ENCODE assay signal across 17 mouse cellular contexts in genomic region chr7:25712801-25713200, GRCm38 (mm10). TPM values are rescaled to one million over a fixed set of nuclear protein-coding genes. Genes with fewer than 3 reads are reported as not detected.
"Had no signal": no experiment of that assay in that cellular context is flagged by ENCODE, and none has a peak within 500 bp of the region (broad histone marks: within the 10 kb centered on the region; RNA-seq: fewer than 3 reads in every experiment).

No protein-coding gene starts in this region.

- H3K9ac ChIP-seq: kidney, embryonic 15.5 days; liver, embryonic 14.5 days; neural tube, embryonic 15.5 days had no signal

- H3K27ac ChIP-seq: kidney, embryonic 15.5 days; liver, embryonic 14.5 days; neural tube, embryonic 15.5 days had no signal

- H3K4me2 ChIP-seq: kidney, embryonic 15.5 days; midbrain, embryonic 12.5 days; neural tube, embryonic 15.5 days had no signal

- H3K9me3 ChIP-seq: kidney, embryonic 15.5 days; limb, embryonic 12.5 days; megakaryocyte, embryonic 14.5 days; midbrain, embryonic 12.5 days; neural tube, embryonic 15.5 days had no signal

- ATAC-seq: intestine, embryonic 16.5 days; midbrain, embryonic 16.5 days had no signal

- H3K27me3 ChIP-seq: kidney, embryonic 15.5 days; megakaryocyte, embryonic 14.5 days; neural tube, embryonic 15.5 days had no signal

- DNase-seq: kidney, adult 2 months; kidney, postnatal 14 days; lung, adult 2 months; lung, postnatal 10 days; lung, postnatal 4 days; right cerebral cortex, adult 18-20 months; right cerebral cortex, postnatal 25 days; thymus, postnatal 4 days had no signal

- H3K4me3 ChIP-seq: kidney, embryonic 15.5 days; limb, embryonic 12.5 days; midbrain, embryonic 12.5 days; neural tube, embryonic 15.5 days had no signal

RNA-seq across cellular contexts. Expression of gene Tmem91, which starts 37.8 kb away (rescaled TPM):
- polyA plus RNA-seq: liver, adult 2 months had no signal
